21 mouse cellular contexts compared by ENCODE assay signal in genomic region chr13:63530371-63530764, GRCm38 (mm10). TPM values are rescaled to one million over a fixed set of nuclear protein-coding genes. Genes with fewer than 3 reads are reported as not detected.
A peak's percentile ranks its signal among the peaks of the same experiment; 100 is the strongest.
DNase-seq lines count a peak whose midpoint lies in the region; ATAC-seq and TF ChIP-seq lines count a peak whose summit lies in the region.
"Had no signal": no experiment of that assay in that cellular context is flagged by ENCODE, and none has a peak within 500 bp of the region (broad histone marks: within the 10 kb centered on the region; RNA-seq: fewer than 3 reads in every experiment).

No protein-coding gene starts in this region.

- DNase-seq in hindbrain, embryonic 10.5 days (ENCODE audit: low spot score): no peak
- no peak for DNase-seq in thymus, adult 2 months
- no peak for DNase-seq in thymus, adult 18-20 months
- DNase-seq in thymus, postnatal 4 days: peak; percentile 44
- DNase-seq in right cerebral cortex, postnatal 36 days (ENCODE audit: low spot score in 2 of 2): no peak
- DNase-seq: adrenal gland, postnatal 25 days; B cell, adult 2 months; cerebellum, adult 2 months; forebrain, postnatal 0 days; gastrocnemius, adult 2 months; heart, adult 2 months; kidney, adult 18-20 months; kidney, postnatal 14 days; liver, embryonic 13.5 days had no signal

- H3K27ac ChIP-seq in hindbrain, embryonic 16.5 days (ENCODE audit: low read depth, low read length): no peak overlapping the region
- no peak overlapping the region for H3K27ac ChIP-seq in hindbrain, embryonic 10.5 days
- H3K27ac ChIP-seq in thymus, adult 2 months (ENCODE audit: control insufficient read depth, insufficient read depth, low read length): peak overlapping the region; percentile 6; the same call in 1 of the 2 replicates
- peak overlapping the region; percentile 13 for H3K27ac ChIP-seq in stomach, embryonic 15.5 days
- H3K27ac ChIP-seq in midbrain, embryonic 15.5 days: no peak overlapping the region
- H3K27ac ChIP-seq: gastrocnemius, adult 2 months; heart, adult 2 months; hindbrain, embryonic 14.5 days; limb, embryonic 12.5 days; liver, embryonic 13.5 days; macrophage had no signal

- no peaks in the 10 kb centered on the region for H3K27me3 ChIP-seq in hindbrain, embryonic 16.5 days (replicated peaks; ENCODE audit: control insufficient read depth, insufficient read depth, low read length)
- no peaks in the 10 kb centered on the region for H3K27me3 ChIP-seq in hindbrain, embryonic 10.5 days (ENCODE audit: insufficient read depth, poor library complexity, severe bottlenecking)
- no peaks in the 10 kb centered on the region for H3K27me3 ChIP-seq in thymus, adult 2 months (ENCODE audit: control insufficient read depth, insufficient read depth, low read length)
- no peaks in the 10 kb centered on the region for H3K27me3 ChIP-seq in stomach, embryonic 15.5 days (replicated peaks)
- H3K27me3 ChIP-seq in midbrain, embryonic 15.5 days (replicated peaks): no peaks in the 10 kb centered on the region
- H3K27me3 ChIP-seq: limb, embryonic 12.5 days; liver, embryonic 13.5 days had no signal

- no peaks in the 10 kb centered on the region for H3K9me3 ChIP-seq in hindbrain, embryonic 16.5 days (ENCODE audit: control insufficient read depth, low read length)
- H3K9me3 ChIP-seq in hindbrain, embryonic 10.5 days: no peaks in the 10 kb centered on the region
- no peaks in the 10 kb centered on the region for H3K9me3 ChIP-seq in stomach, embryonic 15.5 days
- H3K9me3 ChIP-seq in midbrain, embryonic 15.5 days: no peaks in the 10 kb centered on the region
- H3K9me3 ChIP-seq: limb, embryonic 12.5 days; liver, embryonic 13.5 days had no signal

- TF ChIP-seq POLR2A in thymus, adult 2 months (IDR thresholded peaks at IDR 0.05; ENCODE audit: control insufficient read depth, extremely low read depth, insufficient read depth, low read length, poor library complexity): no peak

- H3K36me3 ChIP-seq in hindbrain, embryonic 16.5 days (ENCODE audit: control insufficient read depth, insufficient read depth, low read length): peaks cover 35% of the 10 kb centered on the region
- H3K36me3 ChIP-seq in hindbrain, embryonic 10.5 days: peaks cover 100% of the 10 kb centered on the region
- peaks cover 38% of the 10 kb centered on the region for H3K36me3 ChIP-seq in thymus, adult 2 months (ENCODE audit: control insufficient read depth, insufficient read depth, low read length)
- peaks cover 28% of the 10 kb centered on the region for H3K36me3 ChIP-seq in stomach, embryonic 15.5 days
- H3K36me3 ChIP-seq in midbrain, embryonic 15.5 days (replicated peaks): peaks cover 28% of the 10 kb centered on the region

- H3K4me2 ChIP-seq in hindbrain, embryonic 16.5 days (ENCODE audit: low read length): no peak overlapping the region
- H3K4me2 ChIP-seq in stomach, embryonic 15.5 days: no peak overlapping the region
- no peak overlapping the region for H3K4me2 ChIP-seq in midbrain, embryonic 15.5 days
- H3K4me2 ChIP-seq: hindbrain, embryonic 14.5 days; limb, embryonic 12.5 days; liver, embryonic 13.5 days; midbrain, embryonic 11.5 days had no signal

- WGBS in hindbrain, embryonic 16.5 days: 35% methylated on average over 3 of the region's 3 CpGs
- WGBS in hindbrain, embryonic 10.5 days: 32% methylated on average over 3 of the region's 3 CpGs
- WGBS in thymus, adult 2 months: 14% methylated on average over 3 of the region's 3 CpGs
- WGBS in stomach, embryonic 15.5 days: 63% methylated on average over 3 of the region's 3 CpGs
- WGBS in midbrain, embryonic 15.5 days: 34% methylated on average over 3 of the region's 3 CpGs

- H3K9ac ChIP-seq in hindbrain, embryonic 16.5 days (ENCODE audit: low read depth, low read length): no peak overlapping the region
- H3K9ac ChIP-seq in stomach, embryonic 15.5 days: no peak overlapping the region
- no peak overlapping the region for H3K9ac ChIP-seq in midbrain, embryonic 15.5 days
- H3K9ac ChIP-seq: forebrain, postnatal 0 days; hindbrain, embryonic 14.5 days; limb, embryonic 12.5 days; liver, embryonic 13.5 days had no signal

- H3K4me1 ChIP-seq in hindbrain, embryonic 16.5 days (ENCODE audit: control insufficient read depth, insufficient read depth, low read depth, low read length): peaks cover 19% of the 10 kb centered on the region
- H3K4me1 ChIP-seq in hindbrain, embryonic 10.5 days (replicated peaks): peaks cover 62% of the 10 kb centered on the region
- H3K4me1 ChIP-seq in thymus, adult 2 months (replicated peaks; ENCODE audit: control insufficient read depth, insufficient read depth, low read length): peaks cover 36% of the 10 kb centered on the region
- peaks cover 37% of the 10 kb centered on the region for H3K4me1 ChIP-seq in stomach, embryonic 15.5 days
- H3K4me1 ChIP-seq in midbrain, embryonic 15.5 days: peaks cover 26% of the 10 kb centered on the region

- TF ChIP-seq CTCF in thymus, adult 2 months (IDR thresholded peaks at IDR 0.05; ENCODE audit: borderline replicate concordance, control insufficient read depth, extremely low read depth, insufficient read depth, low read length, poor library complexity): no peak

- ATAC-seq in hindbrain, embryonic 16.5 days: 0 out of 2 replicates have a peak, but pooled peaks have one; percentile 18
- ATAC-seq in stomach, embryonic 15.5 days (ENCODE audit: insufficient read depth, low FRiP score, low read depth): no peak
- no peak for ATAC-seq in midbrain, embryonic 15.5 days (replicated peaks)
- ATAC-seq: forebrain, postnatal 0 days had no signal

- no peak overlapping the region for H3K4me3 ChIP-seq in hindbrain, embryonic 16.5 days (ENCODE audit: low read length)
- H3K4me3 ChIP-seq in hindbrain, embryonic 10.5 days: no peak overlapping the region
- H3K4me3 ChIP-seq in thymus, adult 2 months (ENCODE audit: control insufficient read depth, insufficient read depth, low read length): no peak overlapping the region
- H3K4me3 ChIP-seq in stomach, embryonic 15.5 days (replicated peaks): no peak overlapping the region
- no peak overlapping the region for H3K4me3 ChIP-seq in midbrain, embryonic 15.5 days
- H3K4me3 ChIP-seq: gastrocnemius, adult 2 months; heart, adult 2 months; limb, embryonic 12.5 days; liver, embryonic 13.5 days had no signal

RNA-seq across cellular contexts. Expression of gene Fancc, which starts 33.3 kb away (rescaled TPM):
- polyA plus RNA-seq in hindbrain, embryonic 16.5 days (2015; fragmentation: Nextera tagmentation; extraction: Ambion mirVana): 15.7 and 16.0 TPM in 2 replicates
- 23.4 and 25.2 TPM in 2 replicates for polyA plus RNA-seq in hindbrain, embryonic 10.5 days (2016; fragmentation: Nextera tagmentation; extraction: Ambion mirVana)
- 14.7 and 20.4 TPM in 2 replicates for polyA plus RNA-seq in thymus, adult 2 months (2012; rRNA removed)
- polyA plus RNA-seq in stomach, embryonic 15.5 days (2015; fragmentation: Nextera tagmentation; extraction: Ambion mirVana): 17.8 and 18.6 TPM in 2 replicates
- 15.3 and 16.1 TPM in 2 replicates for polyA plus RNA-seq in midbrain, embryonic 15.5 days (2015; fragmentation: Nextera tagmentation; extraction: Ambion mirVana)

RNA-seq across cellular contexts. Expression of gene Ptch1, which starts 43.0 kb away (rescaled TPM):
- polyA plus RNA-seq in hindbrain, embryonic 16.5 days (2015; fragmentation: Nextera tagmentation; extraction: Ambion mirVana): 15.3 and 17.3 TPM in 2 replicates
- 21.8 and 22.1 TPM in 2 replicates for polyA plus RNA-seq in hindbrain, embryonic 10.5 days (2016; fragmentation: Nextera tagmentation; extraction: Ambion mirVana)
- polyA plus RNA-seq in thymus, adult 2 months (2012; rRNA removed): 27.2 and 30.2 TPM in 2 replicates
- polyA plus RNA-seq in stomach, embryonic 15.5 days (2015; fragmentation: Nextera tagmentation; extraction: Ambion mirVana): 32.1 and 34.3 TPM in 2 replicates
- polyA plus RNA-seq in midbrain, embryonic 15.5 days (2015; fragmentation: Nextera tagmentation; extraction: Ambion mirVana): 15.5 and 15.7 TPM in 2 replicates

Comparison
In these comparisons a context has a peak if more than half of its experiments do, and no peak if none do; other contexts are left out.
1. H3K27ac ChIP-seq: peak in thymus, adult 2 months (single experiment) and stomach, embryonic 15.5 days (single experiment); none in hindbrain, embryonic 16.5 days (single experiment), hindbrain, embryonic 10.5 days (single experiment) and midbrain, embryonic 15.5 days (single experiment).